Mouse (Mus musculus): ENCODE measurements at regions not wholly inside any gene's neighbourhood (a gene's known extent, or its start where the extent isn't known, plus 50 kb on each side); places are given as distances from the start of the nearest gene placed in this dataset.

DNA sequence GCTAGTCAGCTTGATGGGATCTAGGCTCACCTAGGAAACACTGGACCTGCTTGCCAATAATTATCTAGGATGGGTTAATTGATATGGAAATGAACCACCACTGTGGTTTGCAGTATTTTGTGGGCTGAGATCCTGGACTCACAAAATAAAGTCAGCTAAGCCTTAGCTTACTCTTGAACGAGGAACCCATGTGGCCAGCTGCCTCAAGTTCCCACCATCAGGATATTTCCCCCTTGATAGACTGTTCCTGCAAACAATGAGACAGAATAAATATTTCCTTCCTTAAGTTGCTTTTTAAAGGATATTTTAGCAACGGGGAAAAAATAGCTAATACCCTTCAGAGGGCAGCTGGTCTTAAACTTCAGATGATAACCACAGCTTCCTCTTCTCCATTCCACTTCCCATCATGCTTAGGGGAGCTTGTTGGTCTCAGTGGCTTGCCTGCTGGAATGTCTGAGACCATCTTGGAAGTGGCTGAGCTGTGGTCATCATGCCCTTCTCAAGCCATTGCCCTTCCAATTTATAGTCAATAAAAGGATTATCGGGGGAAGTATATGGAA lies 913.7 kb upstream of the Lrrc6 start:
- Histone ChIP-seq H3K9me3 (ENCODE audit: control insufficient read depth) (no peaks in the 10 kb centered on the region), H3K4me3 (ENCODE audit: low read depth, low read length) (no peak overlapping the region), H3K27me3 (replicated peaks; ENCODE audit: control insufficient read depth, insufficient read depth, low read length) (no peaks in the 10 kb centered on the region), H3K9ac (ENCODE audit: low read depth, low read length) (no peak overlapping the region), H3K27ac (ENCODE audit: low read depth, low read length) (no peak overlapping the region), H3K36me3 (ENCODE audit: control insufficient read depth, insufficient read depth) (no peaks in the 10 kb centered on the region), H3K4me2 (replicated peaks; ENCODE audit: low read depth) (no peak overlapping the region), H3K4me1 (replicated peaks; ENCODE audit: control insufficient read depth, insufficient read depth, low read length) (no peaks in the 10 kb centered on the region)
- TF ChIP-seq CTCF (IDR thresholded peaks at IDR 0.05; ENCODE audit: low read depth), result no peak
- no peak for ATAC-seq
- 71% methylated on average over 3 of the region's 3 CpGs for WGBS

GRCm38 (mm10) chr15:67413581-67413980 lies 912.9 kb upstream of the Lrrc6 start:
- no peaks in the 10 kb centered on the region for H3K36me3 ChIP-seq (ENCODE audit: control insufficient read depth, insufficient read depth)
- H3K27ac ChIP-seq (ENCODE audit: low read depth, low read length), result no peak overlapping the region
- WGBS, result 83% methylated on average over 3 of the region's 3 CpGs
- no peaks in the 10 kb centered on the region for H3K4me1 ChIP-seq (replicated peaks; ENCODE audit: control insufficient read depth, insufficient read depth, low read length)
- no peak overlapping the region for H3K4me3 ChIP-seq (ENCODE audit: low read depth, low read length)
- no peak for TF ChIP-seq CTCF (IDR thresholded peaks at IDR 0.05; ENCODE audit: low read depth)
- no peak overlapping the region for H3K4me2 ChIP-seq (replicated peaks; ENCODE audit: low read depth)
- H3K9ac ChIP-seq (ENCODE audit: low read depth, low read length), result no peak overlapping the region
- no peaks in the 10 kb centered on the region for H3K9me3 ChIP-seq (ENCODE audit: control insufficient read depth)
- H3K27me3 ChIP-seq (replicated peaks; ENCODE audit: control insufficient read depth, insufficient read depth, low read length), result no peaks in the 10 kb centered on the region
- ATAC-seq, result no peak

DNA sequence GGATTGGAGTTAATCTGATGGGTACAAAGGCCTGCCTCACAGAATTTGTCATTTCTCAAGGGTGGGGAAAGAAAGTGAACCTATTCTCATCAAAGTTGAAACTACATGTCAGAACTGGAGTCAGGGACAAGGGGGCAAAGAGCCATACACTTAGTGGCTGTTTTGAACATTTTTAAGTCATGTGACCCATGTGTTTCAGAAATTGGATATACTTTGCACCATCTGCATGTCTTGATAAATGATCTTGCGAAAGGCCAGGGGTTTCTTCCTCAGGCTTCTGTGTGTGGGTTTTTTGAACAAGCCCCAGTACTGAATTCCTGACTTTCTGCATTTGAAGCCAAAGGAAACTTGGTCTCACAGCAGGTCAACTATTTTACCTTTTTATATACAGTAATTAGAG lies 911.7 kb upstream of the Lrrc6 start:
- H3K9me3 ChIP-seq (ENCODE audit: control insufficient read depth), result no peaks in the 10 kb centered on the region
- no peak overlapping the region for H3K9ac ChIP-seq (ENCODE audit: low read depth, low read length)
- H3K4me3 ChIP-seq (ENCODE audit: low read depth, low read length), result no peak overlapping the region
- H3K4me2 ChIP-seq (replicated peaks; ENCODE audit: low read depth), result no peak overlapping the region
- H3K36me3 ChIP-seq (ENCODE audit: control insufficient read depth, insufficient read depth), result no peaks in the 10 kb centered on the region
- no peak for TF ChIP-seq CTCF (IDR thresholded peaks at IDR 0.05; ENCODE audit: low read depth)
- ATAC-seq, result no peak
- H3K27me3 ChIP-seq (replicated peaks; ENCODE audit: control insufficient read depth, insufficient read depth, low read length), result no peaks in the 10 kb centered on the region
- no peak overlapping the region for H3K27ac ChIP-seq (ENCODE audit: low read depth, low read length)
- no peaks in the 10 kb centered on the region for H3K4me1 ChIP-seq (replicated peaks; ENCODE audit: control insufficient read depth, insufficient read depth, low read length)
- WGBS, result 89% methylated on average over 1 of the region's 1 CpGs

GRCm38 (mm10) chr15:67411657-67412056 lies 910.9 kb upstream of the Lrrc6 start:
- Histone ChIP-seq H3K27ac (ENCODE audit: low read depth, low read length) (no peak overlapping the region), H3K4me2 (replicated peaks; ENCODE audit: low read depth) (no peak overlapping the region), H3K4me3 (ENCODE audit: low read depth, low read length) (no peak overlapping the region), H3K36me3 (ENCODE audit: control insufficient read depth, insufficient read depth) (no peaks in the 10 kb centered on the region), H3K9ac (ENCODE audit: low read depth, low read length) (no peak overlapping the region), H3K9me3 (ENCODE audit: control insufficient read depth) (no peaks in the 10 kb centered on the region), H3K27me3 (replicated peaks; ENCODE audit: control insufficient read depth, insufficient read depth, low read length) (no peaks in the 10 kb centered on the region), H3K4me1 (replicated peaks; ENCODE audit: control insufficient read depth, insufficient read depth, low read length) (no peaks in the 10 kb centered on the region)
- no peak for TF ChIP-seq CTCF (IDR thresholded peaks at IDR 0.05; ENCODE audit: low read depth)
- 85% methylated on average over 2 of the region's 2 CpGs for WGBS
- no peak for ATAC-seq

DNA sequence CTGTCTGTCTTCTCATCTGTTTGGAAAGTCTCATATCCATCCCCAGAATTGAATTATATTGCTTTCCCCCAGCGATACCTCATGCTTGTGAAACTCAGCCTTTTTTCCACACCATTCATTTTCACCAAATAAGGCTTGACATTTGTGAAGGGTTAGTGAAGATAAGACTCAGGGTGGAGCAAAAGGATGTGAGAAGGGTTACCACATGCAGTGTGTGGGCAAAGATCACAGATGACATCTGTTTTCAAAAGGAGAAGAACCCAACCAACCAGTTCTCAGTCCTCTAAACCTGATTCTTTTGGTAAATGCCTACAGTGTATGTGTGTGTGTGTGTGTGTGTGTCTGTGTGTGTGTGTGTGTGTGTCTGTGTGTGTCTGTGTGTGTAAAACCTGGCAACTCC lies 909.3 kb upstream of the Lrrc6 start:
- WGBS, result 35% methylated on average over 1 of the region's 1 CpGs
- Histone ChIP-seq H3K9me3 (ENCODE audit: control insufficient read depth) (no peaks in the 10 kb centered on the region), H3K4me3 (ENCODE audit: low read depth, low read length) (no peak overlapping the region), H3K27ac (ENCODE audit: low read depth, low read length) (no peak overlapping the region), H3K36me3 (ENCODE audit: control insufficient read depth, insufficient read depth) (no peaks in the 10 kb centered on the region), H3K4me2 (replicated peaks; ENCODE audit: low read depth) (no peak overlapping the region), H3K4me1 (replicated peaks; ENCODE audit: control insufficient read depth, insufficient read depth, low read length) (no peaks in the 10 kb centered on the region), H3K9ac (ENCODE audit: low read depth, low read length) (no peak overlapping the region), H3K27me3 (replicated peaks; ENCODE audit: control insufficient read depth, insufficient read depth, low read length) (no peaks in the 10 kb centered on the region)
- ATAC-seq, result no peak
- no peak for TF ChIP-seq CTCF (IDR thresholded peaks at IDR 0.05; ENCODE audit: low read depth)

DNA sequence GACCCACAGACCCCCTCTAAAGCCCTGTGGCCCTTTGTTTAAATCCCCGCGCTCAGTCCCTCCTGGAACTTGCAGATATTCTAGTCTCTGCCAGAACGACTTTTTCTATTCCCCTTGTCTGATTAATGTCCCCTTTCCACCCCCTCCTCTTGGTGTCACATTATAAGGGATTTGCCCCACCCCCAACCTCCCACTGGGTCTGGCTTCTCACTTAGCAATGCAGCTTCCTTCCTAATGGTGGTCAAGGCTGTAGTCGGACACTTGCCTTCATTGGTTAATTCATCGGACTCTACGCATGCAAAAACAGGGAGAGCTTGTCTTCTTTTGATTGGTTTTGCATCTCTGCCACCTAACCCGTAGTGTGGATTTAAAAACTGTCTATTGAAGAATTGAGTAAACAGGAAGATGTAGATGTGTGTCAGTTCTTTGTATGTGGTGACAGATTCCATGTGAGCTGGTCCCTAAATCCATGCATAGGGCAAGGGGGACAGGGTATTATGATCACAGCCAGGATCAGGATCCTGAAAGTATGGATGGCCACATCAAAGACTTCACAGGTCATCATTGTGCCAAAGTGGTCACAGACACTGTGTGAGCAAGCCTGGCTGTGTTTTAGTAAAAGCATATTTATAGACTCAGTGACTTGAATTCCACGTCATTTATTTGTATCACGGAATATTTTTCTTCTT lies 908.3 kb upstream of the Lrrc6 start:
- Histone ChIP-seq H3K4me3 (ENCODE audit: low read depth, low read length) (no peak overlapping the region), H3K9me3 (ENCODE audit: control insufficient read depth) (no peaks in the 10 kb centered on the region), H3K4me1 (replicated peaks; ENCODE audit: control insufficient read depth, insufficient read depth, low read length) (no peaks in the 10 kb centered on the region), H3K27me3 (replicated peaks; ENCODE audit: control insufficient read depth, insufficient read depth, low read length) (no peaks in the 10 kb centered on the region), H3K9ac (ENCODE audit: low read depth, low read length) (no peak overlapping the region), H3K4me2 (replicated peaks; ENCODE audit: low read depth) (no peak overlapping the region), H3K27ac (ENCODE audit: low read depth, low read length) (no peak overlapping the region), H3K36me3 (ENCODE audit: control insufficient read depth, insufficient read depth) (no peaks in the 10 kb centered on the region)
- no peak for ATAC-seq
- WGBS, result 77% methylated on average over 9 of the region's 9 CpGs
- no peak for TF ChIP-seq CTCF (IDR thresholded peaks at IDR 0.05; ENCODE audit: low read depth)
